Mouse (Mus musculus): ENCODE data around the gene C1qtnf12. TPM values are rescaled to one million over a fixed set of nuclear protein-coding genes. Genes with fewer than 3 reads are reported as not detected.

C1qtnf12 gene
- polyA plus RNA-seq (2015; fragmentation: Nextera tagmentation; extraction: Ambion mirVana), result 9.2 and 12.3 TPM in 2 replicates

DNA sequence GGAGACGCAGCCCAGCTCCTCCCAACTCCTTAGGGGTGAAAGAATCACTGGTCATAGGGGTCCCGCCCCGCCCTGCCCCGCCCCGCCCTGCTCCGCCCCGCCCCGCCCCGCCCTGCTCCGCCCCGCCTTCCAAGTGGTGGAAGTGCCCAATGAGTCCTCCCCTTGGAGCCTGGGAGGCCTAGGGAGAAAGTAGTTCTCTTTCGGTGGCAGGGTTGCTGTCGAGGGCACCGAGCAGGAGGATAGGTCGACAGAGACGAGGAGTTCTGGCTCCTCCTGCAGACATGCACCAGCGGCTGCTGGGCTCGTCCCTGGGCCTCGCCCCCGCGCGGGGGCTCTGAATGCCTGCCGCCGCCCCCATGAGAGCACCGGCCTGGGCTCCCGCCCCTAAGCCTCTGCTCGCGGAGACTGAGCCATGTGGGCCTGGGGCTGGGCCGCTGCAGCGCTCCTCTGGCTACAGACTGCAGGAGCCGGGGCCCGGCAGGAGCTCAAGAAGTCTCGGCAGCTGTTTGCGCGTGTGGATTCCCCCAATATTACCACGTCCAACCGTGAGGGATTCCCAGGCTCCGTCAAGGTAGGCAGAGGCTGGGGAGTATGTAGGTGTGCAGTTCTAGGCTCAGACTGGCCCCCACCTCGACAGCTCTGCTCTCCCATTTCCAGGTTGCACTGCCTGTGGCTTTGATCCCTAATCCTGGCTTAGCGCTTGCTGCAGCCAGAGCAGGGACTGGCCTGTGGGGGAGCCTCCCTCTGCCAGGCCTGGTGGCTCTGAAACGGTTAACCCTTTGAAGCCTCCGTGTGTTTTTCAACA lies at the start of gene C1qtnf12:
TSS of gene C1qtnf12 (plus strand) at position 152 of the 805 bp plus-strand sequence.
- peak; percentile 59 for ATAC-seq (ENCODE audit: low FRiP score)
- H3K9ac ChIP-seq, result peak within 1 kb of the TSS; percentile 77
- no peak within 1 kb of the TSS; the same call in 1 of the 2 replicates for H3K27ac ChIP-seq
- peak within 1 kb of the TSS; percentile 65 for H3K4me2 ChIP-seq
- H3K9me3 ChIP-seq, result no peaks in the 10 kb centered on the region
- WGBS, result 1% methylated on average over 41 of the region's 42 CpGs
- H3K36me3 ChIP-seq, result peaks cover 51% of the 10 kb centered on the region
- H3K27me3 ChIP-seq, result no peaks in the 10 kb centered on the region
- peak within 1 kb of the TSS; percentile 37 for H3K4me3 ChIP-seq
- peaks cover 19% of the 10 kb centered on the region for H3K4me1 ChIP-seq (replicated peaks)

DNA sequence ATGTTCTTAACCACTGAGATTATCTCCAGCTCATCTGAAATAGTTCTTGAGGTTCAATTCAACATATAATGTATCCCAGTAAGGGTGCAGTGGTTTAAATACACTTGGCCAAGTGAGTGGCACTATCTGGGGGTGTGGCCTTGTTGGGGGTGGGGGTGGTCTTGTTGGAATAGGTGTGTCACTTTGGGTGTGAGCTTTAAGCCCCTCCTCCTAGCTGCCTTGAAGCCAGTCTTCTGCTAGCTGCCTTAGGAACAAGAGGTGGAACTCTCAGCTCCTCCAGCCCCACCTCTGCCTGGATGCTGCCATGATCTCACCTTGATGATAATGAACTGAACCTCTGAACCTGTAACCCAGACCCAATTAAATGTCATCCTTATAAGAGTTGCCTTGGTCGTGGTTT lies 30.1 kb upstream of the C1qtnf12 start:
- Histone ChIP-seq H3K4me1 (replicated peaks) (no peaks in the 10 kb centered on the region), H3K27me3 (no peaks in the 10 kb centered on the region), H3K27ac (no peak overlapping the region), H3K36me3 (no peaks in the 10 kb centered on the region), H3K9me3 (no peaks in the 10 kb centered on the region), H3K4me3 (no peak overlapping the region), H3K9ac (no peak overlapping the region), H3K4me2 (no peak overlapping the region)
- WGBS, result 73% methylated on average over 1 of the region's 1 CpGs
- ATAC-seq (ENCODE audit: low FRiP score), result no peak

DNA sequence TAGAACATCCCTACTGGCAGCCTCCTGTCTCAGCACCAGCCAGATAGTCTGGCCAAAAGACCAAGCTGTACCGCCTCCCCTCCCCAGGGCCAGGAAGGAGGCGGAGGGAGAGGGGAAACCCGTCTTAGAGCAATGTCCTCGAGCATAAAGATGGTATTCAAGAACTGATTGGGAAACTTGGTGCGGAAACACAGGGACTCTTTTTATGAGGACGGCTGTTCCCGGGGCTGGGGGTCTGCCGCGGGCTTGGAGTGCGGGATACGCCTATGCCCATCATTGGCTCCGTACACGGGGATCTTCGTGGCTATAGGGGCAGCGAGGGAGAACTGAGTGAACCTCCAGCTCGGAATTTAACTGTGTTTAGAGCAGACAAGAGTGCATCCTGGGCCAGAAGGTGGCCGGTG lies 19.1 kb upstream of the C1qtnf12 start:
- Histone ChIP-seq H3K36me3 (peaks cover 16% of the 10 kb centered on the region), H3K4me3 (peak overlapping the region; percentile 94), H3K27ac (peak overlapping the region; percentile 87), H3K9me3 (no peaks in the 10 kb centered on the region), H3K27me3 (no peaks in the 10 kb centered on the region), H3K9ac (peak overlapping the region; percentile 95), H3K4me2 (peak overlapping the region; percentile 79), H3K4me1 (replicated peaks) (peaks cover 34% of the 10 kb centered on the region)
- ATAC-seq (ENCODE audit: low FRiP score), result peak; percentile 69
- under 1% methylated on average over 17 of the region's 17 CpGs for WGBS

DNA sequence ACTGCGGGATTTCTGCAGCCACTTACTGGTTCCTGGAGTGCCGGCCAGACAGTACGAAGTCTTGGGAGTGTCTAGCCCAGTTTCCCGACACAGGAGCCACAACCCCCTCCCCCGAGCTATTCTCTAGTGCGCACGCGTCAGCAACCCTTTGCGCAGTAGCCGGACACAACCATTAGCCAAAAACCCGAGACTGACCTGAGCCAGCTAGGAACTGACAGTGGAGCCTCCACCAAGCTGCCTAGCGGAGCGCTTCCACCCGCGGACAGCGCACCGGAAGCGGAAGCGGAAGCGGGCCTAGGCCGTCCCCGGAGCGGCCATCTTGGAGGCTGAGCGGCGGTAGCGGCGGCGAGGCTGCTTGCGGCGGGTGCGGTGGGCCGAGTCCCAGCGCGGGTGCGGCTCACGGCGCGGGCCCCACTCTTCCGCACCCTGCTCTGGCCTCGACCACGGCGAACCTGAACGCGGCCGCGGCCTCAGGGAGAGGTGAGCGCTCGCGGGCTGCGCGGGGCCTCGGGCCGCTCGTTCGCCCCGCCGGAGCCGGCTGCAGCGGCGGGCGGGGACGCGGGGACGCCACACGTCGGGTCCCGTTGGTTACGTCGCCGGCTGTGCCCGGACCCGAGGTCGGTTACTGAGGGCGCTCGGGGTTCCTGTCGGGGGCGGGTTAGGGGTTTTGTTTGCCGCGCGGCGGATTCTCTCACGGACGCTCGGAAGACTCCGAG lies 18.4 kb upstream of the C1qtnf12 start, which contains the start of gene Ube2j2:
TSS of gene Ube2j2 (plus strand) at position 298 of the 716 bp plus-strand sequence.
- Histone ChIP-seq H3K36me3 (peaks cover 22% of the 10 kb centered on the region), H3K27ac (peak within 1 kb of the TSS; percentile 87), H3K9ac (peak within 1 kb of the TSS; percentile 95), H3K9me3 (no peaks in the 10 kb centered on the region), H3K4me1 (replicated peaks) (peaks cover 34% of the 10 kb centered on the region), H3K4me3 (peak within 1 kb of the TSS; percentile 94), H3K4me2 (peak within 1 kb of the TSS; percentile 79), H3K27me3 (no peaks in the 10 kb centered on the region)
- peak; percentile 98 for ATAC-seq (ENCODE audit: low FRiP score)
- WGBS, result under 1% methylated on average over 69 of the region's 85 CpGs

DNA sequence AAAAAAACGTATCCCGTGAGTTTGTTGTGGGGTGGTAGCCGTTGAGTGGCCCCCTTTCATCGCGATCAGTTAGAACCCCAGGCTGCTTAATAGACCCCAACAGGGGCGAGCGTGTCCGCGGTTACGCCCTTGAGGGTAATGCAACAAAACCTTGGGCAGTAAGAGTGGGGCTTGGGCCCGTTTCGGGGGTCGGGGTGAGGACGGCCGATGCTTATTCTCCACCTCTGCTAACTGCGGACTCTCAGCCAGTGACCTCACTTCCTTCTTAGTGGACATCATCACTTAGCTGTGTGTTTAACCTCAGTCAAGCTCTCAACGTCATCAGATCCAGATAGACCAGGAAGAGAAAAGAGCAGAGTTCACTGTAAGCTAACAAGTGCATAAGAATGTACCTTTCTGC lies 17.8 kb upstream of the C1qtnf12 start:
- Histone ChIP-seq H3K9me3 (no peaks in the 10 kb centered on the region), H3K4me3 (peak overlapping the region; percentile 94), H3K4me1 (replicated peaks) (peaks cover 34% of the 10 kb centered on the region), H3K36me3 (peaks cover 27% of the 10 kb centered on the region), H3K9ac (peak overlapping the region; percentile 95), H3K27me3 (no peaks in the 10 kb centered on the region), H3K27ac (peak overlapping the region; percentile 87), H3K4me2 (peak overlapping the region; percentile 79)
- peak; percentile 8; the same call in 1 of the 2 replicates for ATAC-seq (ENCODE audit: low FRiP score)
- WGBS, result 0% methylated on average over 17 of the region's 17 CpGs

DNA sequence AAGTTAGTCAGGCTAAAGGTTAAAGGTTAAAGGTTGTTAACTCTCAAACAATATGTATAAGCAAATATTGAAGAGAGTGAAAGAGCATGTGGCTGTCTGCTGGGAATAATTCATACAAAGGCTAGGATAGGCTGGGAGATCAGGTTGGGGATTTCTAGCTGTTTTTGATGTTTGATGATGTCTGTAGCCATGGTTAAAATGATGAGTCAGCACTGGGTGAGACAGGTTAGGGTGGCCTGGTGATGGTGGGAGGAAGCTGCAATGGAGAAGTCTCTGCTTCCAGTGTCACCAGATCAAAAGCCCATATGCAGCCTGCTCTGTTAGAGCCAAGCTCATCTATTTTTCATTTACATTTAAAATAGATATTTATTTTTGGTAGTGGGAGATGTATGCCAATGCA lies 15.0 kb upstream of the C1qtnf12 start:
- no peaks in the 10 kb centered on the region for H3K9me3 ChIP-seq
- no peak overlapping the region for H3K4me2 ChIP-seq
- ATAC-seq (ENCODE audit: low FRiP score), result no peak
- H3K27ac ChIP-seq, result no peak overlapping the region
- H3K27me3 ChIP-seq, result no peaks in the 10 kb centered on the region
- H3K4me3 ChIP-seq, result no peak overlapping the region
- H3K4me1 ChIP-seq (replicated peaks), result peaks cover 34% of the 10 kb centered on the region
- H3K36me3 ChIP-seq, result peaks cover 54% of the 10 kb centered on the region
- no peak overlapping the region for H3K9ac ChIP-seq

DNA sequence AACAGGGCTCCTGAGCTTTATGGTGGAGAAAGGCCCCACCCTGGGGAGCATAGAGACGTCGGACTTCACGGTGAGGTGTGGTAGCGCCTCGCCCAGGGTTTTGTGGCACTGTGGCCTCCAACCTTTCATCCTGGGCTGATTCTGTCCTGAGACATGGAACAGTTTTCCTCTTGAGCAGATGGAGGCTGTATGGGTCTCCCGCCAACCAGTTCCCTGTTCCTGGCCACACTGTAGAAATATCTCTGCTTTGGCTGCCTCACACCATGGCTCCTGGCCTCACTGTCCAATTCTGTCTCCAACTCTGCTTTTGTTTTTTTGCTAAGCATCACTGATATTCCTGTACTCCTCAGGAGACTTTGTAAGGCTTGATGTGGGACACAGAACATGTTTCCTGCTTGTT lies 6.6 kb upstream of the C1qtnf12 start:
- Histone ChIP-seq H3K9ac (no peak overlapping the region), H3K4me3 (no peak overlapping the region), H3K36me3 (peaks cover 73% of the 10 kb centered on the region), H3K9me3 (no peaks in the 10 kb centered on the region), H3K27me3 (no peaks in the 10 kb centered on the region), H3K27ac (no peak overlapping the region), H3K4me1 (replicated peaks) (no peaks in the 10 kb centered on the region), H3K4me2 (no peak overlapping the region)
- WGBS, result 94% methylated on average over 6 of the region's 6 CpGs
- ATAC-seq (ENCODE audit: low FRiP score), result no peak

DNA sequence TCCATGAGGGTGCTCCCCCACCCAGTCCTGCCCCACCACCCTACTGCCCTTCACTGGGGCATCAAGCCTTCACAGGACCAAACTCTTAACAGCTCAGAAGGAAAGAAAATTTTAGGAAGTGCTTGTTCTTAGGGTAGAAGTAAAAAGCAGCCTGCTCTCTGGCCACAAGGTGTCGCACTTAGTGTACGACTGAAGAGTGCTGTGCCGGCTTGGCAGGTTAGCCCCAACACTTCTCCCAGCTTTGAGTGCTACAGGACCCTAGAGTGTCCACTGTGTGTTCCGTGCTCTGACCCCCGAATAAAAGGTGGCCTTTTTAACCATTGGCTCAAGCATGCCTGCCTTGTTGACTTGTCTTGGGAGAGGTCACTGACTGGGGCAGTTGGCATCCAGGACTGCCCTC lies 2.8 kb upstream of the C1qtnf12 start:
- H3K36me3 ChIP-seq, result peaks cover 45% of the 10 kb centered on the region
- no peak for ATAC-seq (ENCODE audit: low FRiP score)
- WGBS, result 8% methylated on average over 5 of the region's 5 CpGs

DNA sequence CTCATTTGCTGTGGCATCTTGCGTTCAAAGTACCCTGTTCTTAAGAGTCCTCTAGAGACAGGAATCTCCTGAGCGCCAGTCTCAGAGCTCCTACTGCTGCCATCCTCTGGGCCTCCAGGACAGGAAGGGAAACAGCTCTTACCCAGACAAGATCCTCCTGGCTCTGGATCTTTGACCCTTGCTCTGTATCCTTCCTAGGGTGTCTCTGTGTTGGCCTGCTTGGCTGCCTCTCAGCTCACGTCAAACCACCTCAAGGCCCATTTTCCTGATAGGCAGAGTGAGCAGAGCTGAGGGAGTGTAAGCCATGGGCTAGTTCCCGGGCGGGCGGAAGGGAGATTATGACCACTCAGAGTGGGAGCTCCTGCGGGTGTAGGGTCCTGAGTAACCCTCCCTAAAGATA lies 988 bp downstream of the C1qtnf12 start:
- Histone ChIP-seq H3K36me3 (peaks cover 47% of the 10 kb centered on the region), H3K4me1 (replicated peaks) (peaks cover 19% of the 10 kb centered on the region), H3K4me3 (peak overlapping the region; percentile 37; the same call in 1 of the 2 replicates), H3K9me3 (no peaks in the 10 kb centered on the region), H3K27ac (no peak overlapping the region), H3K4me2 (peak overlapping the region; percentile 65), H3K27me3 (no peaks in the 10 kb centered on the region), H3K9ac (peak overlapping the region; percentile 77; the same call in 1 of the 2 replicates)
- WGBS, result 62% methylated on average over 7 of the region's 7 CpGs
- ATAC-seq (ENCODE audit: low FRiP score), result no peak

More for the DNA sequence above, 2.8 kb upstream of the C1qtnf12 start:
- Histone ChIP-seq H3K4me3 (no peak overlapping the region), H3K4me2 (no peak overlapping the region), H3K27me3 (no peaks in the 10 kb centered on the region), H3K9me3 (no peaks in the 10 kb centered on the region), H3K27ac (no peak overlapping the region), H3K9ac (no peak overlapping the region), H3K4me1 (replicated peaks) (peaks cover 19% of the 10 kb centered on the region)

DNA sequence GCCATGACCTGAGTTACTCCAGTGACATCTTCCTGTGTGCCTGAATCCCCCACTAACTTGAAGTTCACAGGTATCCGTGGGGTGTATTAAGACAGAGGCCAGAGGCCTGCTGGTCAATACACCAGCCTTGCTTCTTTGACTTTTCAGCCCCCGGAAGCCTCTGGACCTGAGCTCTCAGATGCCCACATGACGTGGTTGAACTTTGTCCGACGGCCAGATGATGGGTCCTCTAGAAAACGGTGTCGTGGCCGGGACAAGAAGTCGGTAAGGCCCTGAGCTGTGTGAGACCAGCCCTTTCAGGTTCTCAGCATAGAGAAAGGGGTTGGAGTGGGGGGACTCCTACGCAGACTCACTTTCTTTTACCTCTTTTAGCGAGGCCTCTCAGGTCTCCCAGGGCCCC lies 2.3 kb downstream of the C1qtnf12 start:
- no peak overlapping the region for H3K9ac ChIP-seq
- H3K4me2 ChIP-seq, result no peak overlapping the region
- H3K9me3 ChIP-seq, result no peaks in the 10 kb centered on the region
- no peaks in the 10 kb centered on the region for H3K27me3 ChIP-seq
- no peak for ATAC-seq (ENCODE audit: low FRiP score)
- no peak overlapping the region for H3K27ac ChIP-seq
- no peak overlapping the region for H3K4me3 ChIP-seq
- 94% methylated on average over 11 of the region's 11 CpGs for WGBS
- H3K4me1 ChIP-seq (replicated peaks), result peaks cover 19% of the 10 kb centered on the region
- peaks cover 44% of the 10 kb centered on the region for H3K36me3 ChIP-seq

DNA sequence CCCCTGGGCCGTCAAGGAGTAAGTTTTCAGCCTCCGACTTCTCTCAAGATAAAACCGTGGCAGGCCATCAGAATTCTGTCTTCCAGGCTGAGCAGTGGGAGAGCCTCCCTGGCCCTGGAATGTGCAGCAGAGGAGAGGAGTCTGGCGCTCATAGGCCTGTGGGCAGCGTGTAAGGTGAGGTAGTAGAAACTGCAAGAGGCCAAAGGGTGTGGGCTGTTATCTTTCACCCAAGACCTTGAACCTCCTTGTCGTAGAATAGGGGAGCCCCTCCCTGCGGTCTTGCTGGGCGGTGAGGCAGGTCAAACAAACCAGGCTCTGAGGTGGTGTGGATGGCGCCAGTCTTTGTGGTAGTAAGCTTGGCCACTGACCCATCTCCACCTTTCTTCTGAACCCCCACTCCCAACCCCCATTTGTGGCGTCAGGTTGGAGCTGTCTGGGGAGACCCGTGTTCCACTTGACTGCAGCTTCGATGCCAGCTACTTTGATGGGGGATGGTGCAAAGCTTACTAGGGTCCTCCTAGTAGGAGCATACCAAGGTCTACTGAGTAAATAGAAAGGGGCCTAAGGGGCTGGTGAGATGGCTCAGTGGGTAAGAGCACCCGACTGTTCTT lies 7.0 kb downstream of the C1qtnf12 start:
- ATAC-seq (ENCODE audit: low FRiP score), result no peak
- peaks cover 37% of the 10 kb centered on the region for H3K36me3 ChIP-seq
- H3K4me3 ChIP-seq, result no peak overlapping the region
- no peaks in the 10 kb centered on the region for H3K4me1 ChIP-seq (replicated peaks)
- H3K9me3 ChIP-seq, result no peaks in the 10 kb centered on the region
- H3K9ac ChIP-seq, result no peak overlapping the region
- no peak overlapping the region for H3K27ac ChIP-seq
- WGBS, result 84% methylated on average over 13 of the region's 13 CpGs
- no peaks in the 10 kb centered on the region for H3K27me3 ChIP-seq
- no peak overlapping the region for H3K4me2 ChIP-seq

DNA sequence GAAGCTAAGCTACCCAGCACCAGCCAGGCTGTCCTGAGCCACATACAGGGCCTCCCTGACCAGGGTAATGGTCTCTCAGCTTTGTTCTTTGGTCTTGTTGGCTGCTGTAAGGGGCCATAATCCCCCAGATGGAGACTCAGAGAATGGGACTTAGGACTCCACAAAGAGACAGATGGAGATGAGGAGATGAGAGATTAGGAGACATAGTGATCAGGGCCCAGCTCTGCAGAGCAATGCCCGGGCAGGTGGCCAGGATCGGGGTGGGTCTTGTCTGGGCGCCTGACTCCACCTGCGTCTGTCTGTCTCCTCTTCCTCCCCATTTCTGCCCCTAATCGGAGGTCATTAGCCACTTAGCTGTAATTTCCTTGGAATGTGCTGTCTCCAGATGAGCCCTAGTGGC lies 8.2 kb downstream of the C1qtnf12 start:
- WGBS, result 94% methylated on average over 5 of the region's 5 CpGs
- no peaks in the 10 kb centered on the region for H3K9me3 ChIP-seq
- H3K36me3 ChIP-seq, result peaks cover 26% of the 10 kb centered on the region
- no peak overlapping the region for H3K27ac ChIP-seq
- no peaks in the 10 kb centered on the region for H3K4me1 ChIP-seq (replicated peaks)
- no peak overlapping the region for H3K4me2 ChIP-seq
- no peak for ATAC-seq (ENCODE audit: low FRiP score)
- no peak overlapping the region for H3K4me3 ChIP-seq
- peak overlapping the region; percentile 29; the same call in 1 of the 2 replicates for H3K9ac ChIP-seq
- H3K27me3 ChIP-seq, result no peaks in the 10 kb centered on the region

All from hindbrain, embryonic 13.5 days (tissue).